Mouse (Mus musculus) CD4-positive helper T cell, adult 2 months (primary cell): ENCODE measurements around the gene Emc7.
"Not testable (repeated sequence)": the region's sequence is repeated elsewhere in the genome, so short reads cannot be mapped to it uniquely, and the experiment has no call there.

ENCODE experiments used
- DNase-seq: peaks from one replicate; pipeline ENCODE4 v3.0.0-alpha.2; 2012; ENCODE audit warnings: low read depth, missing footprints, low spot score

Gene Emc7

GRCm38 (mm10) chr2:112454862-112455564 is at the start of gene Emc7:
Emc7 (plus strand) TSS chr2:112454997.
- peak; percentile 95 for DNase-seq

GRCm38 (mm10) chr2:112407030-112407429 is 47.8 kb upstream of the Emc7 start:
- DNase-seq = no peak

DNA sequence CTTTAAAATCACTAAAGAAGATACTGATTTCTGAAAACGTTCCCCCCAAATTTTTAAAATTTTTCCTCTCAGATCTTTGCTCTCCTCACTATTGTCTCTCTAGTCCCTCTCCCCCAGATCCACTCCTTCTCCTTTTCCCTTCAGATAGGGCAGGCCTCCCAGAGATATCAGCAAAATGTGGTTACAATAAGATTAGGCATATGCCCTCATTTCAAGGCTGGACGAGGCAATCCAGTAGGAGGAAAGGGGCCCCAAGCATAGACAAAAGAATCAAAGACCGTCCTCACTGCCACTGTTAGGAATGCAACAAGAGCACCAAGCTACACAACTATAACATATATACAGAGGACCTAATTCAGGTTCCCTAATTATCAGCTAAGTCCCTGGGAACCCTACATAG is 29.5 kb upstream of the Emc7 start:
- DNase-seq = no peak

DNA sequence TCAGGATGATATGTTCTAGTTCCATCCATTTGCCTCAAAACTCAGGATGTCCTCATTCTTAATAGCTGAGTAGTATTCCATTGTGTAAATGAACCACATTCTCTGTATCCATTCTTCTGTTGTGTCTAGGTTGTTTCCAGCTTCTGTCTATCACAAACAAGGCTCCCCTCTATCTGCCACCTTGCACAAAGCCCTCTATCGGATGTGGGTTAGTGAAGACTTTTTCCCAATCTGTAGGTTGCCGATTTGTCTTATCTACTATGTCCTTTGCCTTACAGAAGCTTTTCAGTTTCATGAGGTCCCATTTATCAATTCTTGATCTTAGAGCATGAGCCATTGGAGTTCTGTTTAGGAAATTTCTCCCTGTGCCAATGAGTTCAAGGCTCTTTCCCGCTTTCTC is 26.3 kb upstream of the Emc7 start:
- DNase-seq = not testable (repeated sequence)

DNA sequence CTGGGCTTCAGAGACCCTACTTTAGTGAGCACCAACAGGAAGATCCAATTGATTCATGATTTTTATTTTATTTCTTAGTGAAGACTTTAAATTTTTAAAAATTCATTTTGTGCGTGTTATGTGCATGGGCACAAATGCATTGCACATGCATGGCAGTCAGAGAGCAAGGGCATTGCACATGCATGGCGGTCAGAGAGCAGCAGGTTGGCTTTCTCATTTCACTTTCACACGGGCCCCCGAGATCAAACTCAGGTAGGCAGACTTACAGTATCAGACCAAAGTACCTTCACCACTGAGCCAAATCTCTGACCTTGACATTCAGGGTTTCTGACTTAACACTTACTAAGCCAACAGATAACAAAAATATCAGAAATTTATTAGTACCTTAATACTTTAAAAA is 25.1 kb upstream of the Emc7 start:
- DNase-seq = no peak

DNA sequence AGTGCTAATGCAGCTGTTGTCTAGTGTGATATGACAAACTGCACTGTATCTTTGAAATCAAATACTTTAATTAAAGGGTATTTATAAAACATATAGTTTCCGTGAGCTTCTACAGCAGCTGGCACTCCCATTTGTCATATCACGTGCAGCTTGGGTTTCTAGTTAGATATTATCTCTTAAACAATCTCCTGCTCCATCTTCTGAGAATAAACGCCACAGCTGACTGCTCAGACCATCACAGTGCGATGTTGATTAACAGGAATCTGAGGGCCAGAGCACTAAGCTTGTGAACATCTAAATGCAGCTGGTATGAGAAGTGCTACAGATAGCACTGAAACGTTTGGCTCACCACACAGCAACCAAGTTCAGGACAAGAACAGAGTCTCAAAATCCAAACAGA is 24.4 kb upstream of the Emc7 start:
- DNase-seq = no peak

DNA sequence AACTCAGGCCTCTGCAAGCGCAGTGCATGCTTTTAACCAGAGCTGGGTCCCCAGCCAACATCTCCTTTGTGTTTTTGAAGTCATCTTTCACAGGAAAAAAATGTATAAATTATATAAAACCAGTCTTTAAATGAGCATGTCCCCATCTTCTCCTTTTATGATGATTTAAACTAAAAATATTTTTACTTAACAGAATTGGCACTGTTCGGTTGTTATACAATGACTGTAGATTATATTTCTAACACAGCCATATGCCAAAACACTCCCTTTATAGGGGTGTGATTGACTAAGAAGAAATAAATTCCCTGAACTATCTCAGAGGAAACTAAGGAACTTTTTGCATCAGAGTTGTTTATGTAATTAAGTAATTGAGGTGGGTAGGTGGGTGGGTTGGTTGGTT is 22.3 kb upstream of the Emc7 start:
- DNase-seq = no peak

- no peak for DNase-seq
Measured at GRCm38 (mm10) chr2:112433359-112433758, 21.4 kb upstream of the Emc7 start.

DNA sequence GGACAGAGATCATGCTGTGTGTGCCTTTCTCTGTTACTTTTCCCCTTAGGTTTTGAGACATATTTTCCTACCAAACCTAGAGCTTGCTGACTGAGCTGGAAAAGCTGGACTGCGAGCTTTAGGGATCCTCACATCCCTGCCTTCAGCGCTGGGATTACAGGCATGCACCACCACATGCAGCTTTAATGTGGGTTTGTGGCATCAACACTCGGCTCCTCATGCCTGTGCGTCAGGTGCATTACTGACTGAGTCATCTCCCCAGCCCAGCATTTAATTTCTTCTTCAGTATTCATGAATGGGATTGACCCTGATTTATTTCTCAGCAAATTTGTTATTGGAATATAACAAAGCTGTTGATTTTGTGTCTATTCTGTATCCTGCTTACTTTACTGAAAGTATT is 18.5 kb upstream of the Emc7 start:
- no peak for DNase-seq

DNA sequence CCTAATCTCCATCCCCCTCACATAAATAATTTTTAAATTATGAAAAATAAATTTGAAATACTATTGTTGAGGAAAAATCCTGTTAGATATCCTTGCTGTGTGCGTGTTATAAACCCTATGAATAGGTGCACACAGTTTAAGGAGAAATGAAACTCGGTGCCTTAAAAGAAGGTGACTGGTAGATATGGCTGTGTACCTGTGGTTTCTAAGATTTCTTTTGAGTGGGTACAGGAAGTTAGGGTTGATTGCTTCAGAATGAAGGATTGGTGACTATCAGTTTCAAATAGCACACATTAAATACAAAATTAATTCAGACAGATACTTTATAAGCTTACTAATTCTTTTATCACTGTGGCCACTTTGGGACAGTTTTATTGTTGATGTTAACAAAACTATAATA is 17.2 kb upstream of the Emc7 start:
- no peak for DNase-seq

GRCm38 (mm10) chr2:112443491-112443890 is 11.3 kb upstream of the Emc7 start:
- DNase-seq = no peak

GRCm38 (mm10) chr2:112445511-112445910 is 9.3 kb upstream of the Emc7 start:
- DNase-seq = no peak

DNA sequence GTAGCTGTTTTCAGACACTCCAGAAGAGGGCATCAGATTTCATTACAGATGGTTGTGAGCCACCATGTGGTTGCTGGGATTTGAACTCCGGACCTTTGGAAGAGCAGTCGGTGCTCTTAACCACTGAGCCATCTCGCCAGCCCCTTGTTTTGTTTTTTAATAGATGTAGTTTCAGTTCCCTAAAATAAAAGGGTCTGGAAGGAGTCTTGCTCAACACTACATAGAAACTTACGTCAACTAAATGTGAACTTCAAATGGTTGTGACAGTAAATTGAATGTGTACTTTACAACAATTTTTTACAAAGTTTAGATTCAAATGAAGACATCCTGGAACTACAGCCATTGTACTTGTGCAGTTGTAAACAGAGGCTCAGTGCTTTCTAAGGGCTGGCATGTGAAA is 6.8 kb upstream of the Emc7 start:
- DNase-seq = not testable (repeated sequence)

DNA sequence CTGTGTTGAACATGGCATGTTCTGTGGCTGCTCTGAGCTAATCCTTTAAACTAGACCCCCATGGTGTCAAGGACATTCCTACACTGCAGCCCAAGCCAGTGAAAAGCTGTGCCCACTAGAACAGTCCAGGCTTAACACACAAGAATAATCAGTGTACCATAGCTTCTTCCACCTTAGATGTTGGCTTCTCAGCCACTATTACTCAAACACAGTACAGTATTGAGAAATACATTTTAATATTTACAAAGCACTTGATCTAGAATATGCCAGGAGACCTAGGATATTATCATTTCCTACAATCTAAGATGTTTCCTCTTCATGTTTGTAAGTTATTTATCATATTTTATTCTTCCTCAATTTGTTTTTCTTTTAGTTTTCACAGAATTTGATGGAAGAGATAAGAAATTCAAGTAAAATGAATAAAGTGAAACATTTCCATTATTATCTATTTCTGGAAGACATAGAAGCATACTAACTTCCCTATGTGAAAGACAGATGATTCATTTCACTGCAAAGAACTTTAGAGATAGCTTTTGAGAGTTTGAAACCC is 6.2 kb upstream of the Emc7 start:
- no peak for DNase-seq

DNA sequence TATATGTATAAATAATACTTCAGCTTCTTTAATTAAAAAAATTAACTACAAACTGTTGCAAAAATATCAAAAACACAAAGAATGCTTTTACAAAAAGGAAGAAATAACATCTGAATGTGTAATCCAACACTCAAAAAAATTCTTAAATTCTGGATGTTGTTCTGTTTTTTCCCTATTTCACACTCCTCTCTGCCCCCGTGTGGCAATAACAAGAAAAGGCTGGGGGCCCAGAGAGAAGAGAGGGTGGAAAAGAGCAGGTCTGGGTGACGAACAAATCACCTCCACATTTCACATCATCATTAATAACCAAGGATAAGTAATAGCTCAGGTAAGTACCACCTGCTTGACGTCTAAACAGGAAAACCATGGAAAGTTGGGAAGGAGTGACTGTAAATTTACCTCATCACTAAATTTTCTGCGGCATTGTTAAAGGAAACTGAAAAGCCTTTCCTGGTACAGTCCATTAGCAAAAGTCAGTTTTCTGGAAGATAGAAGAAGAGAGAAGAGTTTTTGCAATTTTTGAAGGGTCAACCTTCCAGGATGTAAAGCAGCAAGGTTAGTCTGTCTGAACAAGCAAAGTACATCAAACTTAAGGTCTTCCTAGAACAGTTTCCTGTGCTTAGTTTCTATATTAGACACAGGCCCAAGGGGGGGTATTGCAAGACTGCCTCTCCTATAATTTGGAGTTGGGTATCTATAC is 5.0 kb upstream of the Emc7 start:
- peak; percentile 34 for DNase-seq

DNA sequence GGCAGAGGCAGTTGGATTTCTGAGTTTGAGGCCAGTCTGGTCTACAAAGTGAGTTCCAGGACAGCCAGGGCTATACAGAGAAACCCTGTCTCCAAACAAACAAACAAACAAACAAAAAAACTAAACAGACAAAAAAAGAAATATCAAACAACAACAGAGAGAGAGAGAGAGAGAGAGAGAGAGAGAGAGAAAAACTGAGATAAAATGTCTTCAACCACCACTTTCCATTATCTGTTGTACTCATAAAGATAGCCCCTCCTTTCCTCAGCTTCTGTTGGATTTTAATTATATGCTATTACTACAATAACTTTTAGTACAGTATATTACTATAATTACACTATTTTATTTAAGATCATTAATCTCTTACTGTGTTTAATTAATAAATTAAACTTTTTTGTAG is 2.3 kb upstream of the Emc7 start:
- DNase-seq = not testable (repeated sequence)

DNA sequence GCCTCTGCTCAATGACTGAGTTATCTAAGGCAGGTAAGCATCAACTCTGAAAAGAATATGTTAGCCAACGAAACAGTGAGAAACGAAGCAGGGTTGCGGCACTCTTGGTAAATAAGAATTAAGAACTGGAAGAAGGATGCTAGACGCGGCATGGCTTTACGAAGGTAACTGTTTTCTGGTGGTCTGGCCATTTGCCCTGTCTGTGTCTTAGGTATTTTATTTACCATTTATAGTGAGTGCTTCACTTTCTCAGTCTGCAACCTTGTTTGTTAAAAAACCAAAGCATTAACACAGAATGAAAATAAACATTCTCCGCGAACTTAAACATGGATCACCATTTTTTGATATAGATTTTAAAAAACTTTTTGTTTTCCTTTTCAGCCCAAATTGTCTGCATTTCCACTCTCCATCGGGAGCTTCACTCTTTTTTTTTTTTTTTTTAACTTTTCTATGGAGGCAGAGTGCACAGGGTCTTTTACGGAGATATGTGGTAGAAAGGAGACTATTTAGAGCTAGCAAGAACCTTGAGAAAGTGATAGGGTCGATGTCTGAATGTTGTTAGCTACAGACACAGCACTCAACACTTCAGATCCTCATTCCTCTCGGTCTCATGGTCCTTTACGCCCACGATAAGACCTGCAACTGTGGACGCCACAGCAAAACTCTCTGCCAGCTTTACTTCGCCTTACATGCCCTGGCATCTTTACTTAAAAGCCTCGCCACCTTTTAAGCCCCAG is 504 bp upstream of the Emc7 start:
- no peak for DNase-seq

DNA sequence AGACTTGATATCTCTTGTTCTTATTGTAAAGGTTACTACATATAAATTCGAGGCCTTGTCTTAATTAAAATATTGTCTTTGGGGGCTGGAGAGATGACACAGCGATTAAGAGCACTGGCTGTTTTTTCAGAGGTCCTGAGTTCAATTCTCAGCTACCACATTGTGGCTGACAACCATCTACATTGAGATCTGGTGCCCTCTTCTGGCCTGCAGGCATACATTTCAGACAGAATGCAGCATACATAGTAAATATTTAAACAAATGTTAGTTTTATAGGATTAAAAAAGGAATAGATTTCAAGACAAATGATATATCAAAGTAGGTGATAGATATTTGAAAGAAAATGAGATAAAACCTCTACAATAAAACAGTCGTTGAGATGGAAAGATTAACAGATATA is 5.8 kb downstream of the Emc7 start:
- no peak for DNase-seq

GRCm38 (mm10) chr2:112469542-112469941 is 14.7 kb downstream of the Emc7 start:
- DNase-seq = no peak

DNA sequence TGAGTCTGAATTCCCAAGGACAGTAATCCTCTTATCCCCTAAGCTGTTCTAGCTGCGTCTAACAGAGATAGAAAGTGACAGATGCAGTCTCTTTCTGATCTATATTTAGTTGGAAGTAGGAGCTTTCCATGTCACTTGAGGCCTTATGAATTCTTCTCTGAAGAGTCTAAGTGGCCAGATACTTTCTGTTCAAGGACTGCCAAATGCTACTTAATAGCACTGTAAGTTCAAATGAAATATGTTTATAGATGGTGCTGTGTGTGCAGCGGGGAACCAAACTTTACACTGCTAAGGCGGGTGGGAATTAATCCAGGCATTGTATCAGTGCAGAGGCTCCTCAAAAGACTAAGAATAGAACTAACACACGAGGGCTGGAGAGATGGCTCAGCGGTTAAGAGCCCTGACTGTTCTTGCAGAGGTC is 16.2 kb downstream of the Emc7 start:
- no peak for DNase-seq

DNA sequence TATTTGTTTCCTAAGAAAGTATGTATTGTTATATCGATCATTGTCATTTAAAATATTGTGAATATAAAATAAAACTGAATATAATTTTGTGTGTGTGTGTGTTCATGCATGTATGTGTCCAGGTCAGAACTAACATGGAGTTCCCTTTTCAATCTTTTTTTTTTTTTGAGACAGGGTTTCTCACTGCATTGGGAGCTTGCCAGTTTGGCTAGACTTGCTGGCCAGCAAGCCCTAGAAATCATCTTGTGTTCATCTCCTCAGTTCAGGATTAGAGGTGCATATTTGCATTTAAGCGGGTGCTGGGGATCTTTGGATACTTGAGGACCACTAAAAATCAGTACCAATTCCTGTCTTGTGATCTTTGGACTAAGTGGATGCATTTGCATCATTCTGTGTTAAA is 17.3 kb downstream of the Emc7 start:
- DNase-seq = no peak

GRCm38 (mm10) chr2:112474997-112475724 is 20.4 kb downstream of the Emc7 start:
- no peak for DNase-seq
